Mouse (Mus musculus): ENCODE measurements around the gene Syne1.

The Syne1 gene

DNA sequence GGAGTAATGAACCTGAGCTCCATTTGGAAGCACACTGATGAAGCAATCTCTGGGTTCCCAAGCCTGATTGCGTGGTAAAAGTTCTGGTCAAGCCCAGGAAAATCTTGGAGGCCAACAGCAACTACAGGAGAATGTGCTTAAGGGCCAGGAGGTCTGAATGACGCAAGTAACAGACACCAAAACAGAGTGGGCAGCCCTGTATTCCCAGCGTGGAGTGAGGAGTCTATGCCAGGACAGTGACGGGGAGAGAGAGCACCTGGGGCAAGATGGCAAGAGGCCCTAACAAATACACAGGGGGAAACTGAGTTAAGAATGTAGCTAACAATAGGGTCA lies 411.4 kb downstream of the Syne1 start:
- peak; percentile 62 for DNase-seq (ENCODE audit: low spot score)

GRCm38 (mm10) chr10:5139246-5139931 lies 411.9 kb downstream of the Syne1 start:
- DNase-seq (ENCODE audit: low spot score): no peak

- DNase-seq (ENCODE audit: low spot score): no peak
Measured at GRCm38 (mm10) chr10:5132050-5132449, 419.2 kb downstream of the Syne1 start.

GRCm38 (mm10) chr10:5130495-5130894 lies 420.8 kb downstream of the Syne1 start:
- DNase-seq (ENCODE audit: low spot score): no peak

- DNase-seq (ENCODE audit: low spot score): no peak
Measured at GRCm38 (mm10) chr10:5124757-5125156, 426.5 kb downstream of the Syne1 start.

DNA sequence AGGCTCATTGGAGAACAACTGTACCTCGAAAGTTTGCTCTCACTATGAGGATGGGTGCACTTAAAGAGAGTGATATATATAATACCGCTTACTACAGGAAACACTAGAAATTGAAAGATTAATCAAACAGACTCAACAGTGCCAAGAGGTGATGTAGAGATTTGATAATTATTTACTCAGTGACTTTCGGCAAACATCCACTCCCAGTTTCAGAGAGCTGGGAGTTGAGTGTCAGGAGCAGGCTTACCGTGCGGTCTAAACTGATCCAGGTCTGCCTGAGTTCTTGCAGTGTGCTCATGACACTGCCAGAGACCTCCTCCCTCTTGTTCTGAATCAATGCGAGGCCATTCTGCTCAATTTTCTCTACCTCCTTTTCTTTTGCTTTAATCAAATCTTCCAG lies 434.6 kb downstream of the Syne1 start:
- no peak for DNase-seq (ENCODE audit: low spot score)

DNA sequence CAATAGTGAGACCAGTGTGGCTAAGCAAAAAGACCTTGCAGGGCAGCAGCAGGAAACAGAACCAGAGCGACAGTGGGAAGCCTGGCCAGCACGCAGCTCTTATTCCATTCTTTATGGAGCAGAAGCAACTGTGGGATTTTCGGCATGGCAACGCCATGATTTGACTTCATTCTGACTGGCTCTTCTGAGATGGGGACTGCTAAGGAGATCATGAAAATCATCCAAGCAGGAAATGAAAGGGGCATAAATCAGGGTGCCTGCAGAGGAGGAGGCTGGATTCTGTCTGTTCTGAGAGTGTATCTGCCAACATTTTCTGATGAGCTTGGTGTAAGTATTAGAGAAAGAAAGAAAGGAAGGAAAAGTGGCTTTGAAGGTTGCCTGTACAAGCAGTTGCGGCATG lies 435.1 kb downstream of the Syne1 start:
- no peak for DNase-seq (ENCODE audit: low spot score)

DNA sequence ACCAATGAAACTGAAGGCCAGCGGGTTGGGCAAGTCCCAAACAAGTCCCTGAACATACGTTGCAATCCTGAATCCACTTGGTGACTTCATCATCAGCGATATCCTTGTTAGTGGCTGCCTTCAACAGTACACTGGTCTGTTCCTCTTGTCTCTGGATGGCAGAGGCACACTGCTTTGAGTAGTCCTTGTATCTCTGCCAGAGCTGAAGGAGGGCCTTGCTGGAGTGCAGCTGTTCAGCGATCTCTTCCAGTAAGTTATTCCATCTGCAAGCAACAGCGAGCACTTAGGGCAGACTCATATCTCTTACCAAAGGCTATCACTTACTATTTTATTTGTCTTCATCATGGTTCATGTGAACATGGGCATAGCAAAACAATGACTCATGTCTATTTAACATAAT lies 440.5 kb downstream of the Syne1 start:
- DNase-seq (ENCODE audit: low spot score): peak; percentile 30

DNA sequence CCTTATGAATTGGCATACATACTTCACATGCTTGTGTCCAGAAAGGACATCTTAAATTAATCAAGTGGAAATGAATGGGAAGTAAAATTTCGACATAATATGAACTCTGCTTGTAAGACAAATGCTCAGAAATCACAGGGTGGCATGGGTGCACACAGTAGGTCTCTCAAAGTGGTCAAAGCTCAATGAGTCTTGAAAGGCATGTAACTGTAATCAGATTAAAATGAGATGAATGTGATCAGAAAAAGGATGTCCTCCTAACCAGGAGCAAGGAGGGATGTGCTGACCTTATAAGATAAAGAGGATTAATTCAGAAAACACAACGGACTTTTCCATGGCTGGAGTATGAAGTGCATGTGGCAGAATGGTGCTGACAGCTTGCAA lies 453.5 kb downstream of the Syne1 start:
- no peak for DNase-seq (ENCODE audit: low spot score)

DNA sequence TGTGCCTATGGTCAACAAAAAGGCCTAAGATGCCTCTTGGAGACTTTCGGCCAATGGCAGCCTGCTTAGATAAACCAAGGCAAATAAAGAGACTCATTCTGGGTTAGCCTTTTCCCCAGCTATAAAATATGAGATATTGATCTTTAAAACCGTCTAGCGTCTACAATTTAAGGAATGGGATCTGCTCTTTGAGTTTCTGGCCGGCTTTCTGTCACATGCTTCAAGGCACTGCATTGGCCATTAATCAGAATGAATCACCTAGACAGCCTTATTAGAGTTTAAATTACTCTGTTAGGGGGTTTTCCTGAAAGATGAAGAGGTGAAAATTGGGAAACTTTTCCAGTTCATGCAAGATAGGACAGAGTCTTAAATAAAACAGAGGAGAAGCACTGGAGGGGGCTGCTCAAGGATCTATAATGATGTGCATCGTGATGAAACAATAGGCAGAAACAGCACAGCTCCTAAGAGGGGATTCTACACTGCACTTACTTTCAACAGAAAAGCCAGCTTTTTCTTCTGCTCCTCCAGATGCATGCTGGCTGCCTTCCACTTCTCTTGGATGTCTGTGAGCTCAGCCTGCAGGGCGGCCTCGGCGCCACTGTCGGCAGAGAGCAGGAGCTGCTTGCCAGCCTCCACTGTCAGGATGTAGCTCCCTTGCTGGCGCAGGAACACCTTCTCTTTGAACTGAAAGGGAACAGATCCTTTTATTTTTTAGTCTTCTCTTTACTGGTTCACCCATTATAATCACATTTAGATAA lies 454.1 kb downstream of the Syne1 start:
- no peak for DNase-seq (ENCODE audit: low spot score)

GRCm38 (mm10) chr10:5089133-5089532 lies 462.1 kb downstream of the Syne1 start:
- DNase-seq (ENCODE audit: low spot score): no peak

- DNase-seq (ENCODE audit: low spot score): no peak
Measured at GRCm38 (mm10) chr10:5087336-5087735, 463.9 kb downstream of the Syne1 start.

DNA sequence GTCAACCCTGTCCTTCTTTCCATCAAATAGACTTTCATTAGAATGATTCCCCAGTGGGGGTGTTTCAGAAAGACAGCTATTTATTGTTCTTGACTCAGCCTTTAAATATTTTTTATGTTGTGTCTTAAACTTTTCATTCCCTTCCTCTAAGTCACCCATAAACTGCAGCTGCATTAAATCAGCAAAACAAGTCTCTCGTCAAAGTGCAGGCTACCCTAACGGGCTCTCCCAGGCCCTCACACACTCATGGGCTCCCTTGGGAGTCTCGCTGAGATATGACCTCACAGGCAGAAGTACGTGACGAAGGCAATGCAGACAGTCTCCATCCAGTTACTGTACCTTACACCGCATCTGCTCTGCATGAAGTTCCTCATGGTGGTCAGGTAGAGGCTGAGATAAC lies 465.0 kb downstream of the Syne1 start:
- DNase-seq (ENCODE audit: low spot score): no peak

DNA sequence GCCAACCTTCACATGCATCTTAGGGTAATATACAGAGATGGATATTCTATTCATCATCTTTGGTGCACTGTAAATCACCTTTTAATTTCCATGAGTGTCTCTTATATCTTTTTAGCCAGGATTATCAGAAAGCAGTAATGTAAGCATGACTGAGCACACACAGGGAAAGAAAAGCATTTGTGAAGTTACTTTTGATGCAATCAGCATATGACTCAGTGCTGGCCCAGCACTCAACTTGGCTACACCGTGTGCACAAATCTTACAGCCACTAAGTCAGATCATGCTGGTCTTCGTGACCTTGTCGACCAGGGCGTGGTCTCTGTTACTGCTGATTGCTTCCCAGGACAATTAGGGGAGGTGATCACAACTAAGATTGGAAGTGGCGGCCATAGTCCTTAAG lies 465.5 kb downstream of the Syne1 start:
- DNase-seq (ENCODE audit: low spot score): peak; percentile 12

DNA sequence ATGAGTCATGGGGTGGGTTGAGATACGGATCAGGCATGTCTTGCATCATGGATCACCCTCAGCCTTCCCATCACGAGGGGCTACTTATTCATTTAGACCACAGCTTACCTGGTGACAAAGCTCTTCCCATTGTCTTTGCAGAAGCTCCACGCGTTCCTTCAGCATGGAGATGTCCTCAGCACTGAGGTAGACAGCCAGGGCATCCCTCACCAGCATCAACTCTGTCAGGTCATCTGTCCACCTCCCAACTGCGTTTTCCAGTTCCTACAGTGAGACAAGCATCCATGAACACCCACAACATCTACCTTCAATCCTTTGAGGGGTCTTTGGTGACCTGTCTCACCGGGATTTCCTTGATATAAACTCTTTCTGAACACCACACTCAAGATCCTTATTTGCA lies 467.6 kb downstream of the Syne1 start:
- DNase-seq (ENCODE audit: low spot score): no peak

GRCm38 (mm10) chr10:5079945-5080468 lies 471.3 kb downstream of the Syne1 start:
- DNase-seq (ENCODE audit: low spot score): peak; percentile 6

DNA sequence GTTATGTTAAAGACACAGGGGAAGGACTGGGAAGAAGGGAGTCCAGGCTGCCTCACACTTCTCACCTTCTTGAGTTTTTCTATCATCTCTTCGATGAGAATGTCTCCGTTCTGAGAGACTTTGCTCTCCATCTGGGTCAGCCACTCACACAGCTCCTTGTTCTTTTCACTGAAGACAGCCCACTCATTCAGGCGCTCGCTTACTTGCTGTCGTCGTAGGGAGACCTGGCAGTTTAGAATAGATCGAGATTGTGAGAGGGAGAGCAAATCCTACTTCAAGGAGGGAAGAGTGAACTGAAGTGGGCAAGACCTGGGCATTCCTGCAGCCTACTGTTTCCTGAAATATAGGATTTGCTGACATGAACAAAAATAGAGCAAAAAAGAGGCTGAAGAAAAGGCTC lies 475.6 kb downstream of the Syne1 start:
- DNase-seq (ENCODE audit: low spot score): no peak

GRCm38 (mm10) chr10:5072054-5072453 lies 479.2 kb downstream of the Syne1 start:
- no peak for DNase-seq (ENCODE audit: low spot score)

GRCm38 (mm10) chr10:5070941-5071231 lies 480.4 kb downstream of the Syne1 start:
- DNase-seq (ENCODE audit: low spot score): peak; percentile 3

DNA sequence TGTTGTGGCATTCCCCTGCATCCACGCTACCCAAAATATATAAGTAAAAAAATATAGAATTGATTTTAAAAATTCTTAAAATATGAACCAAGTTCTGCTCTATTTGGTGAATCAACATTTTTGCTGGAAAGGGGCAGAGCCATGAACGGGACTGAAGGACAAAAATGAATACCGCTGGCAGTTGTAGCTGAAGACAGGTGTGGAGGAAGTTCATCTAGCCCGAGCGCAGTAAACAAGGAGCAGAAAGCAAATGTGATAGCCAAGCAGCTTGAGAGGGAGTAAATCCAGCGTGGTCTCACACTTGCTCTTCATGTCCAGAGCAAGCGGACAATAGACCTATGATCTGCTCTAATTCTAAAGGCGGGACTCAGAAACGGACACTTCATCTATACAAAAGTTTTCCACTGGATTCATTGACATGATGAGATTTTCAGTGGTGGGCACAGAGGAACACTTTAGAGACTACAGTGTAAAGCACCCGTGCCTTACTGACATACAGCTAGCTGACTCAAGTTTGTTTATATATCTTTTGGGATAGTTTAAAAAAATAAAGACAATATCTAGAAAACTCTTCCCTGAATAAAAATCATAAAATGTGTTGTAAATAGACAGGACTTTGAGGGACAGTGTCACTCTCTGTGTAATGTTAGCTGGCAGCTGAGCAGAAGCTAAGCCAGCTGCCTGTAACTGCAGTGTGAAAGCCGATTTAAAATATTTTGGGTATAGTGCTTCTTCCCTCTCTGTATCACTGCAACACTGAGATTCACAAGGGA lies 480.9 kb downstream of the Syne1 start:
- DNase-seq (ENCODE audit: low spot score): no peak

GRCm38 (mm10) chr10:5068676-5069265 lies 482.5 kb downstream of the Syne1 start, which contains the start of gene Gm10097:
Gene Gm10097, plus strand, starts transcription at chr10:5069192.
- DNase-seq (ENCODE audit: low spot score): no peak

DNA sequence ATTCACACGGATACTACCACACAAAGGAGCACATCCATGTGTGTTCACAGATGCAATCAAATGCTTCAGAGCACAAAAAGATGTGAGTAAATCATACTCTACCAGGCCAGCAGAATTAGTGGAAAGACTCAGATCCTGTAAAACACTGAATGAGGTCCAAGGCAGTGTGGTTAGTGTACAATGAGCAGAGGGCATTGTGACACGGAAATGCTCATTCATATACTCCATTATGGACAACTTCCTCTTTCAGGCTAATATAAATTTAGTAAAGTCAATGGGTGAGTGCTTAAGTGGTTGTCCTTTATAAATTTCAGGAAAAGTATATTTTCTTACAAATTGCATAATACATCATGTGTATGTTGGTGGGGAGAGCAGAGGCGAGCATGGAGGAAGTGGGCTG lies 484.2 kb downstream of the Syne1 start:
- no peak for DNase-seq (ENCODE audit: low spot score)

GRCm38 (mm10) chr10:5059983-5060382 lies 491.3 kb downstream of the Syne1 start:
- no peak for DNase-seq (ENCODE audit: low spot score)

Data from adipocyte (in vitro differentiated cells).